Mouse (Mus musculus) small intestine, adult 2 months (tissue): ENCODE data around the gene Cacnb2.

Experiments used
- CTCF ChIP-seq: fragments of 200-500 bp; IDR thresholded peaks from 2 replicates; pipeline ENCODE4 v1.5.1; 2012; ENCODE audit warnings: low read depth, mild to moderate bottlenecking, control low read depth, inconsistent platforms, low read length, moderate library complexity, mixed read lengths; ENCODE audit not compliant: insufficient replicate concordance, insufficient read length; ENCODE audit errors: extremely low read depth
- POLR2A ChIP-seq: fragments of 200-500 bp; IDR thresholded peaks from 2 replicates; pipeline ENCODE4 v1.6.1; 2012; ENCODE audit warnings: low read depth, mild to moderate bottlenecking, control low read depth, inconsistent platforms, low read length, moderate library complexity

GRCm38 (mm10) chr2:14850831-14851230 is 247.9 kb downstream of the Cacnb2 start:
- TF ChIP-seq POLR2A = no peak
- TF ChIP-seq CTCF = no peak
